Mouse (Mus musculus) macrophage (primary cell): Measurements from ENCODE around the gene Atl1. TPM values are rescaled to one million over a fixed set of nuclear protein-coding genes. Genes with fewer than 3 reads are reported as not detected.
A peak's percentile ranks its signal among the peaks of the same experiment; 100 is the strongest.

Source experiments
- H3K27ac ChIP-seq: fragments of 350-480 bp; formaldehyde crosslinking; 2 replicates; pipeline ENCODE4 v1.9.0; 2021
- H3K36me3 ChIP-seq: fragments of 350-480 bp; formaldehyde crosslinking; 2 replicates; pipeline ENCODE4 v1.9.0; 2021; ENCODE audit errors: inconsistent target
- H3K4me3 ChIP-seq: fragments of 350-480 bp; formaldehyde crosslinking; 2 replicates; pipeline ENCODE4 v1.9.0; 2021; ENCODE audit errors: inconsistent target
- H3K79me2 ChIP-seq: fragments of 350-480 bp; formaldehyde crosslinking; 2 replicates; pipeline ENCODE4 v1.9.0; 2021; ENCODE audit errors: inconsistent target
- WGBS: methylation state at CpG from one replicate; pipeline ENCODE4 v1.1.7; 2026; ENCODE audit warnings: inconsistent platforms; ENCODE audit not compliant: missing documents; 5-methylcytosine and 5-hydroxymethylcytosine counted together
- polyA plus RNA-seq: library from polyadenylated mRNA; stranded (reverse); fragments of 250-400 nt; gene quantifications from 3 replicates; pipeline ENCODE4 v1.2.4, GENCODE M21; 2018; ENCODE audit warnings: inconsistent platforms

The Atl1 gene
- polyA plus RNA-seq, 1 experiment from 2014 or later, result 0.96 TPM

DNA sequence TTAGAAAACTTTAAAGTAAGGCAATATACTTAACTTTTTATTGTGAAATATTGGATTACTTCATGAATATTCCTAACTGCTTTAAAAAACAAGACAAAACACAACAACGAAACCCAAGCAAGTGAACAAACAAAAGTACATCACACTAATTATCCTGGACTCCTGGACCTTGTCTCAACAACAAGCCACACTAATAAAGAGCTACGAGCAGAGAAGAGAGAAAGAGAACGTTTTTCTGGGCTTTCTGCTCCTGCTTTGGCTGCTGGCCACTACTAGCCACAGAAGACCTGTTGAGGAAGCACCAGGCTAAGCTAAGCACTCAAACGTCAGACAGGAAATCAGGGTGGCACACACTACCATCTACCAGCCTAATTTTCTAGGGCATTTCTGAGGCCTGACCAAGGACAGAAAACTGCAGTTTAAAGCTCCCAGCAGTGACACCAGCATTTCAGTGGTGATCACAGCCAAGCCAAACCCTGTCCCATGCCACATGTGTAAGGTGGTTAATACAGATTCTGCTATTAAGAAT lies 28.2 kb upstream of the Atl1 start:
- WGBS, result 29% methylated on average over 4 of the region's 4 CpGs
- Histone ChIP-seq H3K27ac (no peak overlapping the region), H3K79me2 (no peaks in the 10 kb centered on the region), H3K36me3 (no peaks in the 10 kb centered on the region), H3K4me3 (no peak overlapping the region)

DNA sequence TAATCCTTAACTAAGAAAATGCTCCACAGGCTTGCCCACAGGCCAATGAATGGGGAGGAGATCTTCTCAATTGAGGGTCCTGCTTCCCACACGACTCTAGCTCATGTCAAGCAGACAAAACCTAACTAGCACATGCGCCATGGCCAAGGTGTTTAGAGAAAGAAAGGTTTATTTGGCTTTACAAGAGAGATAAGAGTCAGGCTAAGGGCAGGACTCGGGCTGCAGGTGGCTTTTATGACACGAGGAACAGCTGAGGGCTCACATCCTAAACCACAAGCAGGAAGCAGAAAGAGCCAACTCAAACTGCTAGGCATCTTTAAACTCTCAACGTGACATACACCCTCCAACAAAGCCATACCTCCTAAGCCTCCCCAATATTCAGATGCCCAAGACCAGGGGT lies 25.1 kb upstream of the Atl1 start:
- Histone ChIP-seq H3K27ac (no peak overlapping the region), H3K36me3 (no peaks in the 10 kb centered on the region), H3K79me2 (no peaks in the 10 kb centered on the region), H3K4me3 (no peak overlapping the region)
- WGBS, result 53% methylated on average over 5 of the region's 5 CpGs

DNA sequence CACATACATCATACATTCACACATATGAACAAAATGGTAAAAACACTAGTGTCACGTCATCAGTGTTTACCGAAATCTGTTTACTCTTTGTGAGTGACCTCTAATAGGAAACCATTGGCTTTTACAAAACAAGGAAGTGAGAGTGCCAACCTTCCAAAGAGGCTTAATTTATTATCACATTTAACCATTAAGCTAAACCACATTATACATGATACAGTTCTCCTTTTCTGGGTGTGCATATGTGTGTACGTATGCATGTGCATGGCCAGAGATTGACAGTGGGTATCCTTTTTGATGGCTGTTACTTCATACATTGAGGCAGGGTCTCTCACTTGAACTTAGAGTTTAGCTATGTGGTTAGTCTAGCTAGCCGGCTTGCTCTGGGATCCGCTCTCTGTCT lies 20.8 kb upstream of the Atl1 start:
- Histone ChIP-seq H3K79me2 (peaks cover 8% of the 10 kb centered on the region; the same call in 1 of the 2 replicates), H3K27ac (no peak overlapping the region), H3K4me3 (no peak overlapping the region), H3K36me3 (no peaks in the 10 kb centered on the region)
- WGBS, result 68% methylated on average over 5 of the region's 5 CpGs

- H3K27ac ChIP-seq, result no peak overlapping the region
- H3K4me3 ChIP-seq, result no peak overlapping the region
- WGBS, result 98% methylated on average over 9 of the region's 9 CpGs
- peaks cover 41% of the 10 kb centered on the region; the same call in 1 of the 2 replicates for H3K79me2 ChIP-seq
- no peaks in the 10 kb centered on the region for H3K36me3 ChIP-seq
Observed at GRCm38 (mm10) chr12:69877842-69878363, 14.5 kb upstream of the Atl1 start.

DNA sequence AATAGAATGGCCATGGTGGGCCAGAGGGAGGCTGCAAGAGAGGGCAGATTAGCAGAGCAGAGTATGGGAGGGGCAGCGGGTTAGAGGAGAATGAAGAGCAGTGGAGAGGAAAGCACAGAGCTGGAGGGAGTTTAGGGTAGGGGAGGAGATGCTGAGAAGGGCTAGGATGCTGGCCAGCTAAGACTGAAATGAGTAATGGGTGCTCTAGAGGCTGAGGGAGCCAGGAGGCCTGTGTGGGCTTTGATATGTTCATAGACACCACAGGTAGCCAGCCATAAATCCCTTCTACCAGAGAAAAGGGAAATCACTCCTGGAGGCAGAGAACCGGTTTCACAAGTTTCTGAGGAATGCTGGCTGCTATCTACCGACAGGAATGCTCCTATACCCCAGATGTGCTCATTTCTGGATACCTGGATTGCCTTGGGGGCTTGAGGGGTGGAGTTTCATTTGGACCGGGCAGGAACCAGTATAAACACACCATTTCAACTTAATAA lies 13.2 kb upstream of the Atl1 start:
- Histone ChIP-seq H3K79me2 (peaks cover 50% of the 10 kb centered on the region; the same call in 1 of the 2 replicates), H3K27ac (no peak overlapping the region)
- 96% methylated on average over 4 of the region's 4 CpGs for WGBS

GRCm38 (mm10) chr12:69879739-69880138 lies 12.7 kb upstream of the Atl1 start:
- H3K36me3 ChIP-seq, result no peaks in the 10 kb centered on the region
- WGBS, result 95% methylated on average over 6 of the region's 6 CpGs
- H3K4me3 ChIP-seq, result no peak overlapping the region
- H3K27ac ChIP-seq, result no peak overlapping the region
- H3K79me2 ChIP-seq, result peaks cover 55% of the 10 kb centered on the region; the same call in 1 of the 2 replicates

More for the DNA sequence above, 13.2 kb upstream of the Atl1 start:
- H3K36me3 ChIP-seq, result no peaks in the 10 kb centered on the region
- H3K4me3 ChIP-seq, result no peak overlapping the region

DNA sequence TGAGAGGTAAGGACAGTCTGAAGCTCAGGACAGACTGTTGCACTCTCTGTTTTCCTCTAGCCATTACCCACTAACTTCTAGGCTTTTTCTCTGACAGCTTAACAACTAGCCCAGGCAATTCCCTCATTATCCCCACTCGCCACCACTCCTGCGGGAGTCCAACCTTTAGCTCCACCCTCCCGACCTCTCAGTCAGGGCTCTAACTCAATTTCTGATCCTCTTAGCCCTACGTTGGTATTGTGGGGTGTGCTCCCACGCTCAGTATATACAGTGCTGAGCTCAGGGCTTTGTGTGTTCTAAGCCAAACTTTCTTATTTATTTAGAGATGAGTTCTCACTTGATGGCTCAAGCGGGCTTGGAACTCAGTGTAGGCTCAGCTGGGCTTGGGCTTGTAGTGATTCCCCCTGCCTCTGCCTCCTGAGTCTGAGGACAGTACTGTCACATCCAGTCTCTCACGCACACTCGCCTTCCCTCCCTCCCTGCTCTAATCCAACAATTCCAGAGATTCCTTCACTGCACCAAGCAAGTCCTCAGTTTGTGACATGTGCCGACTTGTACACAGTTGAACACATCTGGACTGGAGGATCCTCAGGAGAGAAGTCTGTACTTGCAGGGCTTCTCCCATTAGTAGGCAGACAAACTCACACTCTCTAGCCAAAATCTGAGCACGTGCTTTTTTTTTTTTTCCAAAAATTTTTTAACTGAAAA lies 11.1 kb upstream of the Atl1 start:
- WGBS, result 97% methylated on average over 8 of the region's 10 CpGs
- H3K27ac ChIP-seq, result no peak overlapping the region
- no peaks in the 10 kb centered on the region for H3K36me3 ChIP-seq
- H3K4me3 ChIP-seq, result no peak overlapping the region
- peaks cover 55% of the 10 kb centered on the region; the same call in 1 of the 2 replicates for H3K79me2 ChIP-seq

- Histone ChIP-seq H3K79me2 (peaks cover 61% of the 10 kb centered on the region; the same call in 1 of the 2 replicates), H3K27ac (no peak overlapping the region)
- 94% methylated on average over 5 of the region's 5 CpGs for WGBS
Observed at GRCm38 (mm10) chr12:69884053-69884452, 8.4 kb upstream of the Atl1 start.

DNA sequence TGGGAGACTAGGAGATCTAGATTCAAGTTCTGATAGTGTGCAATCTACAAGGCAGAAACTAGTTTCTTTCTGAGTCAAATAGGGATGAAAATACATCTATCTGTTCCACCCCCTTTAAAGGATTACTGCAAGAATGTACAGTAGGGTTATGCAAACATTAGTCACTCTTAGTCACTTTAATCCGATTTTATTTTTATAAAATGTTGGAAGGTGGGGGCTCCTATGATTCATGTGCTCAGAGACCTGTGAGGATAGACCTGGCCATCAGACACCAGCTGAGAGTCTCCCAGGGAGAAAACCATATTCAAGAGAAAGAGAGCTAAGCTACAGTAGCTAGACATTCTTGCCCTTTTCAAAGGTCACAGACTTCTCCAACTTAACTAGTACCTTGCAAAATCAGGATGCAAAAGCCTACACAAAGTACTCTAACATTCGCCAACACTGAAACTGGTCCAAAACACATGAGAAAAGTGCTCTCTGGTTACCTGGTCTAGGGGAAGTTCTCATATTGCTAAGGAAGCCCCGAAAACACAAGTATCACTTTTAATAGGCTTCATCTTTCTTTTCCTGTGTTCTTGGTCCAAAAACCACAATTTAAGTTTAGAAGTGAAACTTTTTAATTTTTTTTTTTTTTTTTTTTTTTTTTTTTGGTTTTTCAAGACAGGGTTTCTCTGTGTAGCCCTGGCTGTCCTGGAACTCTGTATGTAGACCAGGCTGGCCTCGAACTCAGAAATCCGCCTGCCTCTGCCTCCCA lies 7.1 kb upstream of the Atl1 start:
- Histone ChIP-seq H3K79me2 (peaks cover 65% of the 10 kb centered on the region; the same call in 1 of the 2 replicates), H3K27ac (no peak overlapping the region), H3K4me3 (no peak overlapping the region), H3K36me3 (no peaks in the 10 kb centered on the region)
- 77% methylated on average over 5 of the region's 5 CpGs for WGBS

More at GRCm38 (mm10) chr12:69884053-69884452, 8.4 kb upstream of the Atl1 start:
- H3K36me3 ChIP-seq, result no peaks in the 10 kb centered on the region
- H3K4me3 ChIP-seq, result no peak overlapping the region

- 93% methylated on average over 6 of the region's 6 CpGs for WGBS
- Histone ChIP-seq H3K36me3 (no peaks in the 10 kb centered on the region), H3K27ac (no peak overlapping the region), H3K79me2 (peaks cover 65% of the 10 kb centered on the region; the same call in 1 of the 2 replicates), H3K4me3 (no peak overlapping the region)
Observed at GRCm38 (mm10) chr12:69887776-69888175, 4.6 kb upstream of the Atl1 start.

- 92% methylated on average over 1 of the region's 1 CpGs for WGBS
- no peak overlapping the region for H3K4me3 ChIP-seq
- no peaks in the 10 kb centered on the region for H3K36me3 ChIP-seq
- H3K27ac ChIP-seq, result no peak overlapping the region
- peaks cover 64% of the 10 kb centered on the region; the same call in 1 of the 2 replicates for H3K79me2 ChIP-seq
Observed at GRCm38 (mm10) chr12:69888345-69888744, 4.1 kb upstream of the Atl1 start.

- H3K36me3 ChIP-seq, result no peaks in the 10 kb centered on the region
- WGBS, result 48% methylated on average over 6 of the region's 6 CpGs
- no peak overlapping the region for H3K4me3 ChIP-seq
- H3K79me2 ChIP-seq, result peaks cover 47% of the 10 kb centered on the region; the same call in 1 of the 2 replicates
- H3K27ac ChIP-seq, result no peak overlapping the region
Observed at GRCm38 (mm10) chr12:69890051-69890450, 2.4 kb upstream of the Atl1 start.

GRCm38 (mm10) chr12:69890476-69890875 lies 1.9 kb upstream of the Atl1 start:
- Histone ChIP-seq H3K4me3 (no peak overlapping the region), H3K79me2 (peaks cover 45% of the 10 kb centered on the region; the same call in 1 of the 2 replicates), H3K36me3 (no peaks in the 10 kb centered on the region), H3K27ac (no peak overlapping the region)
- 26% methylated on average over 5 of the region's 5 CpGs for WGBS

- peaks cover 45% of the 10 kb centered on the region; the same call in 1 of the 2 replicates for H3K79me2 ChIP-seq
- H3K36me3 ChIP-seq, result no peaks in the 10 kb centered on the region
- 77% methylated on average over 3 of the region's 3 CpGs for WGBS
- no peak overlapping the region for H3K27ac ChIP-seq
- peak overlapping the region; percentile 58 for H3K4me3 ChIP-seq
Observed at GRCm38 (mm10) chr12:69891721-69892120, 693 bp upstream of the Atl1 start.
